Mouse (Mus musculus) kidney, adult 2 months (tissue): ENCODE measurements at regions not wholly inside any gene's neighbourhood (a gene's known extent, or its start where the extent isn't known, plus 50 kb on each side); places are given as distances from the start of the nearest gene placed in this dataset.

Experiments
- CTCF ChIP-seq: fragments of 200-500 bp; conservative IDR thresholded peaks from 2 replicates; pipeline ENCODE4 v1.5.1; 2011; ENCODE audit warnings: low read depth, mild to moderate bottlenecking, control low read depth, low read length, moderate library complexity, mixed read lengths; ENCODE audit not compliant: insufficient read depth, insufficient read length
- POLR2A ChIP-seq: fragments of 200-500 bp; IDR thresholded peaks from one replicate; pipeline ENCODE4 v1.6.1; 2011; ENCODE audit warnings: low read depth, low read length, control low read depth

- TF ChIP-seq POLR2A (no peak), CTCF (no peak)
Measured at GRCm38 (mm10) chr5:118501624-118502023, 58.9 kb upstream of the Med13l start.
